Mouse (Mus musculus): Measurements from ENCODE around the gene Vmn1r95. TPM values are rescaled to one million over a fixed set of nuclear protein-coding genes. Genes with fewer than 3 reads are reported as not detected.

Vmn1r95 gene
- not detected for polyA plus RNA-seq (2014; fragmentation: Illumina TruSeq; extraction: RNeasy Lipid Tissue Mini Kit (QIAGEN cat#74804); ENCODE audit: low read depth, low replicate concordance)

GRCm38 (mm10) chr7:20193410-20193809, at the start of gene Vmn1r95:
Gene Vmn1r95 (plus strand): TSS chr7:20193710.

DNA sequence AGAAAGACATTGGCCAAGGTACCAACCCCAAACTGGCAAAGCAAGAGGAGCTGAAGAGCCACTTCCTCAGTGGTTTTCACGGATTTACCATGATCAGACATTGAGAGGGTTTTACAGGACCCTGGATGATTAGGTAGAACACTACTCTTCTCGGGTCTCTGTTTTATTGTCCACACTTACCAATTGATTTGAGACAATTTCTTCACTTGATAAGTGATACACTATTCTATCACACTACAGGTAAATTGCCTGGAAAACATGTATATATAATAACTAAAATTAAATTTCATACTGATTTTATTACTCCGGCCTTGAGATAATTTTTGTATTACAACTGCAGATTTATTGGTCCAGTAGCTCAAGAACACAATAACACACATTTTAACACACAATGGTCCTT, 25.2 kb upstream of the Vmn1r95 start, which contains the start of gene Vmn1r94:
Gene Vmn1r94 (minus strand): TSS at position 101 of the 400 bp plus-strand sequence.

GRCm38 (mm10) chr7:20205507-20205906, 12.0 kb downstream of the Vmn1r95 start, which contains the start of gene Gm6164:
Gene Gm6164 (minus strand): TSS chr7:20205607.

GRCm38 (mm10) chr7:20233728-20234127, 40.2 kb downstream of the Vmn1r95 start, which contains the start of gene Gm4498:
Gene Gm4498 (minus strand): TSS chr7:20233828.

Other genes with a start within 250 kb of the Vmn1r95 start
- gene Igsf23, start 243.0 kb upstream of the Vmn1r95 start, polyA plus RNA-seq (2014; fragmentation: Illumina TruSeq; extraction: RNeasy Lipid Tissue Mini Kit (QIAGEN cat#74804); ENCODE audit: low read depth, low replicate concordance), result not detected
- 1.4 TPM for gene Ceacam20, start 228.3 kb upstream of the Vmn1r95 start, polyA plus RNA-seq (2014; fragmentation: Illumina TruSeq; extraction: RNeasy Lipid Tissue Mini Kit (QIAGEN cat#74804); ENCODE audit: low read depth, low replicate concordance)
- 1.6 TPM for gene Nlrp9b, start 202.2 kb upstream of the Vmn1r95 start, polyA plus RNA-seq (2014; fragmentation: Illumina TruSeq; extraction: RNeasy Lipid Tissue Mini Kit (QIAGEN cat#74804); ENCODE audit: low read depth, low replicate concordance)
- gene Vmn1r91, start 94.0 kb upstream of the Vmn1r95 start, polyA plus RNA-seq (2014; fragmentation: Illumina TruSeq; extraction: RNeasy Lipid Tissue Mini Kit (QIAGEN cat#74804); ENCODE audit: low read depth, low replicate concordance), result not detected
- not detected for gene Gm16442, start 71.1 kb upstream of the Vmn1r95 start, polyA plus RNA-seq (2014; fragmentation: Illumina TruSeq; extraction: RNeasy Lipid Tissue Mini Kit (QIAGEN cat#74804); ENCODE audit: low read depth, low replicate concordance)
- not detected for gene Vmn1r93, start 54.6 kb upstream of the Vmn1r95 start, polyA plus RNA-seq (2014; fragmentation: Illumina TruSeq; extraction: RNeasy Lipid Tissue Mini Kit (QIAGEN cat#74804); ENCODE audit: low read depth, low replicate concordance)
- gene Vmn1r94, start 25.3 kb upstream of the Vmn1r95 start, polyA plus RNA-seq (2014; fragmentation: Illumina TruSeq; extraction: RNeasy Lipid Tissue Mini Kit (QIAGEN cat#74804); ENCODE audit: low read depth, low replicate concordance), result not detected
- not detected for gene Gm6164, start 11.9 kb downstream of the Vmn1r95 start, polyA plus RNA-seq (2014; fragmentation: Illumina TruSeq; extraction: RNeasy Lipid Tissue Mini Kit (QIAGEN cat#74804); ENCODE audit: low read depth, low replicate concordance)
- gene Gm4498, start 40.1 kb downstream of the Vmn1r95 start, polyA plus RNA-seq (2014; fragmentation: Illumina TruSeq; extraction: RNeasy Lipid Tissue Mini Kit (QIAGEN cat#74804); ENCODE audit: low read depth, low replicate concordance), result not detected
- gene Gm5890, start 69.1 kb downstream of the Vmn1r95 start, polyA plus RNA-seq (2014; fragmentation: Illumina TruSeq; extraction: RNeasy Lipid Tissue Mini Kit (QIAGEN cat#74804); ENCODE audit: low read depth, low replicate concordance), result 0.27 TPM
- not detected for gene Gm4133, start 140.4 kb downstream of the Vmn1r95 start, polyA plus RNA-seq (2014; fragmentation: Illumina TruSeq; extraction: RNeasy Lipid Tissue Mini Kit (QIAGEN cat#74804); ENCODE audit: low read depth, low replicate concordance)
- not detected for gene Gm5728, start 181.7 kb downstream of the Vmn1r95 start, polyA plus RNA-seq (2014; fragmentation: Illumina TruSeq; extraction: RNeasy Lipid Tissue Mini Kit (QIAGEN cat#74804); ENCODE audit: low read depth, low replicate concordance)
- gene Vmn1r100, start 224.2 kb downstream of the Vmn1r95 start, polyA plus RNA-seq (2014; fragmentation: Illumina TruSeq; extraction: RNeasy Lipid Tissue Mini Kit (QIAGEN cat#74804); ENCODE audit: low read depth, low replicate concordance), result not detected
- gene Vmn1r101, start 248.9 kb downstream of the Vmn1r95 start, polyA plus RNA-seq (2014; fragmentation: Illumina TruSeq; extraction: RNeasy Lipid Tissue Mini Kit (QIAGEN cat#74804); ENCODE audit: low read depth, low replicate concordance), result not detected

Data from testis, adult 10 weeks (tissue).